Mouse (Mus musculus) liver, embryonic 14.5 days (tissue): ENCODE data around the gene Fam32a. TPM values are rescaled to one million over a fixed set of nuclear protein-coding genes. Genes with fewer than 3 reads are reported as not detected.

Source experiments
- ATAC-seq: fragments of 200-750 bp; cut with Nextera tagmentation; 2 replicates; pipeline ENCODE4 v1.8.0; 2017; ENCODE audit warnings: moderate number of reproducible peaks, mild to moderate bottlenecking, moderate library complexity; ENCODE audit not compliant: insufficient read depth
- DNase-seq, 3 experiments: peaks; one replicate each; pipeline ENCODE4 v3.0.0-alpha.2; 2012 to 2013; ENCODE audit warnings: low read depth in 3 of 3, low spot score in 3 of 3
- H3K27ac ChIP-seq: fragments of 300-500 bp; sonication (generic); 2 replicates; pipeline ENCODE4 v1.5.1; 2014; ENCODE audit warnings: moderate library complexity, mild to moderate bottlenecking, control low read depth, inconsistent platforms
- H3K27me3 ChIP-seq: fragments of 300-500 bp; sonication (generic); 2 replicates; pipeline ENCODE4 v1.6.1; 2014; ENCODE audit warnings: mild to moderate bottlenecking, low read length, moderate library complexity; ENCODE audit not compliant: control insufficient read depth, insufficient read depth
- H3K36me3 ChIP-seq: fragments of 300-500 bp; sonication (generic); replicated peaks from 2 replicates; pipeline ENCODE4 v1.6.1; 2014; ENCODE audit warnings: low read depth; ENCODE audit not compliant: control insufficient read depth, insufficient read depth
- H3K4me1 ChIP-seq, 2 experiments: fragments of 200-500 bp in 1 of 2; fragments of 300-500 bp in 1 of 2; sonication (generic) in 1 of 2; replicated peaks; 2 replicates each; pipeline ENCODE4 v1.6.1; 2012 to 2014; ENCODE audit warnings: antibody characterized with exemption in 1 of 2, inconsistent platforms in 1 of 2, low read length in 1 of 2; ENCODE audit not compliant: control insufficient read depth in 2 of 2, insufficient read depth in 2 of 2
- H3K4me2 ChIP-seq: fragments of 300-500 bp; sonication (generic); 2 replicates; pipeline ENCODE4 v1.6.1; 2014; ENCODE audit warnings: low read depth, mild to moderate bottlenecking, control low read depth, moderate library complexity
- H3K4me3 ChIP-seq, 2 experiments: fragments of 200-500 bp in 1 of 2; fragments of 300-500 bp in 1 of 2; sonication (generic) in 1 of 2; 2 replicates each; pipeline ENCODE4 v1.5.1; 2012 to 2014; ENCODE audit warnings: low read depth in 2 of 2, low read length in 2 of 2, mild to moderate bottlenecking in 2 of 2, control low read depth in 1 of 2, inconsistent platforms in 1 of 2, moderate library complexity in 1 of 2; ENCODE audit not compliant: insufficient read depth in 1 of 2
- H3K9ac ChIP-seq: fragments of 300-500 bp; sonication (generic); replicated peaks from 2 replicates; pipeline ENCODE4 v1.6.1; 2014; ENCODE audit warnings: mild to moderate bottlenecking, control low read depth, moderate library complexity
- H3K9me3 ChIP-seq: fragments of 300-500 bp; sonication (generic); 2 replicates; pipeline ENCODE4 v1.6.1; 2016; ENCODE audit warnings: low read length, mixed read lengths; ENCODE audit not compliant: control insufficient read depth
- CTCF ChIP-seq: IDR thresholded peaks from 2 replicates; pipeline ENCODE4 v1.5.1; 2016; ENCODE audit warnings: antibody characterized with exemption, low read depth, control low read depth
- EP300 ChIP-seq: IDR thresholded peaks from 2 replicates; pipeline ENCODE4 v1.6.1; 2016; ENCODE audit warnings: antibody characterized with exemption, low read depth
- WGBS: fragments of 180-500 bp; shearing (Covaris S2); extraction: QIAGEN DNeasy Blood & Tissue Kit; methylation state at CpG from one replicate; pipeline ENCODE4 v1.1.7; 2014; ENCODE audit not compliant: insufficient replicate concordance; 5-methylcytosine and 5-hydroxymethylcytosine counted together
- polyA plus RNA-seq, 2 experiments: library from polyadenylated mRNA; depleted of rRNA in 1 of 2; stranded (reverse) in 1 of 2; unstranded in 1 of 2; fragments of >200 nt; fragmentation: Nextera tagmentation in 1 of 2; extraction: Ambion mirVana in 1 of 2; gene quantifications; 2 replicates each; pipeline versions ENCODE4 v1.2.1 to v1.2.3; 2012 to 2014

Fam32a gene
- polyA plus RNA-seq, 2 experiments = 28.2 to 34.3 TPM

- Histone ChIP-seq H3K36me3 (no peaks in the 10 kb centered on the region), H3K4me2 (no peak within 1 kb of the TSS; the same call in 1 of the 2 replicates), H3K9ac (no peak within 1 kb of the TSS), H3K27me3 (no peaks in the 10 kb centered on the region), H3K9me3 (no peaks in the 10 kb centered on the region), H3K4me3 (no peak within 1 kb of the TSS), H3K27ac (no peak within 1 kb of the TSS), H3K4me1 (no peaks in the 10 kb centered on the region)
- TF ChIP-seq EP300 (no peak), CTCF (peak; percentile 35; the same call in 1 of the 2 replicates)
- DNase-seq (no peak), ATAC-seq (no peak)
- 47% methylated on average over 12 of the region's 12 CpGs for WGBS
Observed at GRCm38 (mm10) chr8:72189417-72190214, 29.9 kb upstream of the Fam32a start, which contains the start of gene Hsh2d. Gene Hsh2d, plus strand, starts transcription at chr8:72189638.

- Histone ChIP-seq H3K27me3 (no peaks in the 10 kb centered on the region), H3K4me2 (no peak overlapping the region), H3K27ac (no peak overlapping the region), H3K4me3 (no peak overlapping the region), H3K9me3 (no peaks in the 10 kb centered on the region), H3K36me3 (no peaks in the 10 kb centered on the region), H3K9ac (no peak overlapping the region), H3K4me1 (no peaks in the 10 kb centered on the region)
- TF ChIP-seq CTCF (no peak), EP300 (no peak)
- ATAC-seq (no peak), DNase-seq (no peak)
- WGBS = 60% methylated on average over 2 of the region's 2 CpGs
Observed at GRCm38 (mm10) chr8:72190215-72190539, 29.4 kb upstream of the Fam32a start.

GRCm38 (mm10) chr8:72192065-72192464, 27.5 kb upstream of the Fam32a start:
- no peak overlapping the region for H3K4me3 ChIP-seq
- no peak overlapping the region for H3K4me2 ChIP-seq
- TF ChIP-seq CTCF (no peak), EP300 (no peak)
- H3K36me3 ChIP-seq = no peaks in the 10 kb centered on the region
- no peak overlapping the region for H3K9ac ChIP-seq
- H3K9me3 ChIP-seq = no peaks in the 10 kb centered on the region
- ATAC-seq (no peak), DNase-seq (no peak)
- H3K4me1 ChIP-seq = no peaks in the 10 kb centered on the region
- no peaks in the 10 kb centered on the region for H3K27me3 ChIP-seq
- H3K27ac ChIP-seq = no peak overlapping the region

GRCm38 (mm10) chr8:72197997-72198396, 21.5 kb upstream of the Fam32a start:
- no peak overlapping the region for H3K9ac ChIP-seq
- no peaks in the 10 kb centered on the region for H3K4me1 ChIP-seq
- DNase-seq (no peak), ATAC-seq (no peak)
- no peak overlapping the region for H3K4me2 ChIP-seq
- H3K36me3 ChIP-seq = no peaks in the 10 kb centered on the region
- no peaks in the 10 kb centered on the region for H3K27me3 ChIP-seq
- H3K9me3 ChIP-seq = peaks cover 3% of the 10 kb centered on the region
- WGBS = 46% methylated on average over 8 of the region's 8 CpGs
- H3K27ac ChIP-seq = no peak overlapping the region
- TF ChIP-seq EP300 (no peak), CTCF (no peak)
- no peak overlapping the region for H3K4me3 ChIP-seq

- no peak overlapping the region for H3K27ac ChIP-seq
- no peaks in the 10 kb centered on the region for H3K4me1 ChIP-seq
- H3K4me3 ChIP-seq = no peak overlapping the region
- H3K9me3 ChIP-seq = no peaks in the 10 kb centered on the region
- no peaks in the 10 kb centered on the region for H3K36me3 ChIP-seq
- no peak for TF ChIP-seq CTCF
- TF ChIP-seq EP300 = no peak
- WGBS = 44% methylated on average over 1 of the region's 1 CpGs
- ATAC-seq = no peak
- no peak overlapping the region for H3K9ac ChIP-seq
- H3K4me2 ChIP-seq = no peak overlapping the region
- DNase-seq = no peak
- no peaks in the 10 kb centered on the region for H3K27me3 ChIP-seq
Observed at GRCm38 (mm10) chr8:72208582-72208981, 10.9 kb upstream of the Fam32a start.
